Mouse (Mus musculus): ENCODE measurements around the gene AY761185. TPM values are rescaled to one million over a fixed set of nuclear protein-coding genes. Genes with fewer than 3 reads are reported as not detected.
"Not testable (repeated sequence)": the region's sequence is repeated elsewhere in the genome, so short reads cannot be mapped to it uniquely, and the experiment has no call there.

AY761185 gene
- not detected in 2 replicates for polyA plus RNA-seq (2015; fragmentation: Nextera tagmentation; extraction: Ambion mirVana)

- Histone ChIP-seq H3K4me1 (no peaks in the 10 kb centered on the region), H3K36me3 (no peaks in the 10 kb centered on the region), H3K27ac (replicated peaks) (no peak within 1 kb of the TSS), H3K4me2 (replicated peaks) (no peak within 1 kb of the TSS), H3K27me3 (no peaks in the 10 kb centered on the region), H3K9me3 (peaks cover 9% of the 10 kb centered on the region), H3K9ac (replicated peaks) (no peak within 1 kb of the TSS), H3K4me3 (no peak within 1 kb of the TSS)
- 78% methylated on average over 3 of the region's 3 CpGs for WGBS
- ATAC-seq (replicated peaks), result no peak
Measured at GRCm38 (mm10) chr8:20944610-20945009, at the start of gene AY761185. TSS of gene AY761185 (minus strand) at chr8:20944710.

DNA sequence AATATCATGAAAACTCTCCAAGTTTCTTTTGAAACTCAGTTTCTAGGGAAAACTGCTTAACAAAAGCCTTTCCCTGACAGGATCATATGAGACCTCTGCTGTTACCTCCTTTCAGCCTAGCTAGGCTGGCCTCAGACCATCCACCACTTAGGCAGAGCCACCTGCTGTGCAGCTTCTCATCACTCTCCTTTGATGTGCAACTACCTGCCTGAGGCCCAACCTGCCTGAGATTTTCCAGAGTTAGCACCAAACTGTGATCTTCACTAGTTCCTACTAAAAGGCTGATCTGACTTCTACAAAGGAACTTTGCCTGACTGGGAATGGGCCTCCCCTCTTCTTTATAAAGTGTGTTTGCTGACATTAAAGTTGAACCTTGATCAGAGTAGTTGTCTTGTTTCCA is 49.5 kb upstream of the AY761185 start:
- H3K27ac ChIP-seq (replicated peaks); H3K9me3 ChIP-seq; H3K27me3 ChIP-seq; H3K4me3 ChIP-seq; ATAC-seq (replicated peaks); H3K36me3 ChIP-seq; H3K9ac ChIP-seq (replicated peaks); H3K4me2 ChIP-seq (replicated peaks); H3K4me1 ChIP-seq: not testable (repeated sequence)

DNA sequence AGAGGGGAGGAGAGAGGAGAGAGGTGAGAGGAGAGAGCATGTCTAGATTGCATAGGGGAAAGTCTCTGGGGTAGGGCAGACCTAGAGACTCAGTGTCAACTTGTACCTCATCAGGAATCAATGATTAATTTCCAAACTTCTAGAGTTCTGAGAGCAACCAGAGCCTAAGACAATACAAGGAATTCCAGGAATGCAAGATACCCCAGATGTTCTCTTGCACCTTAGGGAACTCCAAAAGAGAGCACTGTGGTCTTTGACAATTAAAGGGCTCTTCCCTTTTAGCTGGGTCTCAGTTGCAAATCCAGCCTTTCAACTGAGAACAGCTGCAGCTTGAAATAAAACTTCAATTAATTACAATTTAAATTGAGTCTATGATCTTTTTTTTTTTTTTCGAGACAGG is 35.3 kb upstream of the AY761185 start:
- no peak for ATAC-seq (replicated peaks)
- no peaks in the 10 kb centered on the region for H3K27me3 ChIP-seq
- no peak overlapping the region for H3K27ac ChIP-seq (replicated peaks)
- no peak overlapping the region for H3K4me3 ChIP-seq
- H3K4me1 ChIP-seq, result no peaks in the 10 kb centered on the region
- no peaks in the 10 kb centered on the region for H3K36me3 ChIP-seq
- H3K4me2 ChIP-seq (replicated peaks), result no peak overlapping the region
- peaks cover 25% of the 10 kb centered on the region for H3K9me3 ChIP-seq
- H3K9ac ChIP-seq (replicated peaks), result no peak overlapping the region
- 30% methylated on average over 1 of the region's 1 CpGs for WGBS

DNA sequence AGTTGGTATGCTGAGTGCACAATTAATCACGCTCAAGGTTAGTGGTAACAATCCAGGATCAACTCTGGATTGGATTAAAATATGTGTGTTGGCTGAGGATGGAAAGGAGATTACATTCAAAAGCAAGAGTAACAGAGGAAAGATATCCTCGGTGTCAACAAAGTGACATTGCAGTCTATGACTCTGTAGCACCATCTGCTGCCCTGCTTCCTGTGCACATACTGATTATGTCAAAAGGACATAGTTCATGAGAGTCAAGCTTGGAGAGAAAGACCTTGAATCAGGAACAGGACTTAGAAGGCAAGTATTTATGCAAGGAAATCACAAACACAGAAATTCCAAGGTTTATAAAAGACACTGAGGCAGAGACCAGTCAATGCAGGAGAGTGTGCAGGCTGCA is 20.0 kb upstream of the AY761185 start:
- Histone ChIP-seq H3K27ac (replicated peaks) (no peak overlapping the region), H3K4me1 (no peaks in the 10 kb centered on the region), H3K36me3 (no peaks in the 10 kb centered on the region), H3K9me3 (0 out of 2 replicates have a peak, but pooled peaks cover 12% of the 10 kb centered on the region), H3K27me3 (no peaks in the 10 kb centered on the region), H3K9ac (replicated peaks) (no peak overlapping the region), H3K4me2 (replicated peaks) (no peak overlapping the region), H3K4me3 (no peak overlapping the region)
- no peak for ATAC-seq (replicated peaks)
- 84% methylated on average over 2 of the region's 2 CpGs for WGBS

DNA sequence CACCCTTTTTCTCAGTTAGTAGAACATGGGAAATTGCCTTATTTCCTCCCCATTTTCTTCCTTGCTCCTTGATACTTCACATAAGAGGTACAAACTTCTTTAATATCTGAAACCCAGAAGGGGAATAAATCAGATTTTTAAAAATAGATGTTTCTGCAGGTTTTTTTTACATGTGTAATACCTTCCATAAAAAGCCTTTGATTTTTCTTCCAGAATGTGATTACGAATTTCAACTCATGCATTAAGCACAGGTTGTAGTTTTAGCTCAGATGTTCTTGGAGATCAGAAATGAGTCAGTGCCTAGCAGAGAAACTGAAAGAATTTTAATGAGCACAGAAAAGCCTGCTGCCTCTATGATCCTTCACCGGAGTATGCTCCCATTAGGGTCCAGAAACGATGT is 22.5 kb downstream of the AY761185 start, which contains the start of gene Gm6040:
Gene Gm6040 (minus strand): TSS at position 101 of the 400 bp plus-strand sequence.
- no peak within 1 kb of the TSS for H3K27ac ChIP-seq (replicated peaks)
- H3K4me3 ChIP-seq, result no peak within 1 kb of the TSS
- H3K27me3 ChIP-seq, result no peaks in the 10 kb centered on the region
- H3K4me2 ChIP-seq (replicated peaks), result no peak within 1 kb of the TSS
- no peak within 1 kb of the TSS for H3K9ac ChIP-seq (replicated peaks)
- 0 out of 2 replicates have a peak, but pooled peaks cover 6% of the 10 kb centered on the region for H3K9me3 ChIP-seq
- no peak for ATAC-seq (replicated peaks)
- H3K36me3 ChIP-seq, result no peaks in the 10 kb centered on the region
- WGBS, result 79% methylated on average over 3 of the region's 3 CpGs
- H3K4me1 ChIP-seq, result no peaks in the 10 kb centered on the region

DNA sequence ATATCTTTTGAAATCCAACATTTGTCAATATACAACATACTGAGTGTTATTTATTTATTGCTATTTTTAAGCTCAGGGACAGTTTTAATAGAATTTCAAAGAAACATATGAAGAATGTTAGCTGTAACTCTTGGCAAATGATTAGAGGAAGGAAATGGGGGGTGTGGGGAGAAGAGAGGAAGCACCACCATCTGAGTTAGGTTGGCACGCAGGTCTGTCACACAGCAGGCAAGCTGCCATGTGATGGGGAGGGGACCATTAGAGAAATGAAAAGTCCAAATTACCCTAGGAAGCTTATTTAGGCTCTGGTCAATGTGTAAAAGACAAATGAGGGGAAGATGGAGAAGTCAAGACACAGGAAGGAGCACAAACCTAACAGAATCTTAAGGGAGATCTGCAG is 32.2 kb downstream of the AY761185 start:
- H3K27me3 ChIP-seq, result no peaks in the 10 kb centered on the region
- H3K4me2 ChIP-seq (replicated peaks), result no peak overlapping the region
- no peak overlapping the region for H3K27ac ChIP-seq (replicated peaks)
- H3K36me3 ChIP-seq, result no peaks in the 10 kb centered on the region
- H3K4me3 ChIP-seq, result no peak overlapping the region
- H3K9ac ChIP-seq (replicated peaks), result no peak overlapping the region
- no peaks in the 10 kb centered on the region for H3K4me1 ChIP-seq
- no peak for ATAC-seq (replicated peaks)
- peaks cover 6% of the 10 kb centered on the region; the same call in 1 of the 2 replicates for H3K9me3 ChIP-seq
- WGBS, result 86% methylated on average over 1 of the region's 1 CpGs

GRCm38 (mm10) chr8:20908256-20908655 is 36.3 kb downstream of the AY761185 start:
- ATAC-seq (replicated peaks), result no peak
- peaks cover 9% of the 10 kb centered on the region; the same call in 1 of the 2 replicates for H3K9me3 ChIP-seq
- WGBS, result 62% methylated on average over 2 of the region's 2 CpGs
- no peak overlapping the region for H3K9ac ChIP-seq (replicated peaks)
- H3K27ac ChIP-seq (replicated peaks), result no peak overlapping the region
- no peaks in the 10 kb centered on the region for H3K4me1 ChIP-seq
- no peak overlapping the region for H3K4me2 ChIP-seq (replicated peaks)
- no peaks in the 10 kb centered on the region for H3K27me3 ChIP-seq
- no peaks in the 10 kb centered on the region for H3K36me3 ChIP-seq
- H3K4me3 ChIP-seq, result no peak overlapping the region

GRCm38 (mm10) chr8:20907119-20907518 is 37.4 kb downstream of the AY761185 start:
- H3K4me1 ChIP-seq, result no peaks in the 10 kb centered on the region
- H3K4me2 ChIP-seq (replicated peaks), result no peak overlapping the region
- no peak overlapping the region for H3K4me3 ChIP-seq
- no peaks in the 10 kb centered on the region for H3K27me3 ChIP-seq
- no peak overlapping the region for H3K27ac ChIP-seq (replicated peaks)
- no peaks in the 10 kb centered on the region for H3K36me3 ChIP-seq
- 91% methylated on average over 2 of the region's 2 CpGs for WGBS
- H3K9ac ChIP-seq (replicated peaks), result no peak overlapping the region
- ATAC-seq (replicated peaks), result no peak
- peaks cover 9% of the 10 kb centered on the region; the same call in 1 of the 2 replicates for H3K9me3 ChIP-seq

GRCm38 (mm10) chr8:20902527-20902926 is 42.0 kb downstream of the AY761185 start, which contains the start of gene Gm15056:
TSS of gene Gm15056 (minus strand) at chr8:20902627.
- Histone ChIP-seq H3K4me3 (no peak within 1 kb of the TSS), H3K9me3 (peaks cover 9% of the 10 kb centered on the region; the same call in 1 of the 2 replicates), H3K36me3 (no peaks in the 10 kb centered on the region), H3K4me1 (no peaks in the 10 kb centered on the region), H3K9ac (replicated peaks) (no peak within 1 kb of the TSS), H3K27ac (replicated peaks) (no peak within 1 kb of the TSS), H3K27me3 (no peaks in the 10 kb centered on the region), H3K4me2 (replicated peaks) (no peak within 1 kb of the TSS)
- 51% methylated on average over 2 of the region's 2 CpGs for WGBS
- ATAC-seq (replicated peaks), result no peak

Other genes with a start within 250 kb of the AY761185 start
- gene Defb33, start 52.0 kb downstream of the AY761185 start, polyA plus RNA-seq (2015; fragmentation: Nextera tagmentation; extraction: Ambion mirVana), result not detected in 2 replicates
- not detected in 2 replicates for gene Gm15056, start 42.1 kb downstream of the AY761185 start, polyA plus RNA-seq (2015; fragmentation: Nextera tagmentation; extraction: Ambion mirVana)
- not detected in 2 replicates for gene Gm6040, start 22.6 kb downstream of the AY761185 start, polyA plus RNA-seq (2015; fragmentation: Nextera tagmentation; extraction: Ambion mirVana)
- not detected in 2 replicates for gene Defa21, start 80.8 kb upstream of the AY761185 start, polyA plus RNA-seq (2015; fragmentation: Nextera tagmentation; extraction: Ambion mirVana)
- gene Defa23, start 110.3 kb upstream of the AY761185 start, polyA plus RNA-seq (2015; fragmentation: Nextera tagmentation; extraction: Ambion mirVana), result not detected in 2 replicates
- gene Defa35, start 120.3 kb upstream of the AY761185 start, polyA plus RNA-seq (2015; fragmentation: Nextera tagmentation; extraction: Ambion mirVana), result not detected in 2 replicates
- not detected in 2 replicates for gene Defa25, start 139.7 kb upstream of the AY761185 start, polyA plus RNA-seq (2015; fragmentation: Nextera tagmentation; extraction: Ambion mirVana)
- not detected in 2 replicates for gene Gm14851, start 151.3 kb upstream of the AY761185 start, polyA plus RNA-seq (2015; fragmentation: Nextera tagmentation; extraction: Ambion mirVana)
- gene Defa30, start 189.9 kb upstream of the AY761185 start, polyA plus RNA-seq (2015; fragmentation: Nextera tagmentation; extraction: Ambion mirVana), result not detected in 2 replicates
- gene Defa22, start 217.6 kb upstream of the AY761185 start, polyA plus RNA-seq (2015; fragmentation: Nextera tagmentation; extraction: Ambion mirVana), result not detected in 2 replicates
- not detected in 2 replicates for gene Defa31, start 246.9 kb upstream of the AY761185 start, polyA plus RNA-seq (2015; fragmentation: Nextera tagmentation; extraction: Ambion mirVana)

Measured in forebrain, embryonic 15.5 days (tissue).